Mouse (Mus musculus) heart, embryonic 11.5 days (tissue): ENCODE results near the gene Hepacam. TPM values are rescaled to one million over a fixed set of nuclear protein-coding genes. Genes with fewer than 3 reads are reported as not detected.

Experiments
- ATAC-seq: fragments of 200-750 bp; cut with Nextera tagmentation; replicated peaks from 2 replicates; pipeline ENCODE4 v1.8.0; 2017; ENCODE audit warnings: moderate library complexity; ENCODE audit not compliant: insufficient number of reproducible peaks, low FRiP score, low TSS enrichment
- H3K27ac ChIP-seq: fragments of 300-500 bp; sonication (generic); 2 replicates; pipeline ENCODE4 v1.5.1; 2014; ENCODE audit warnings: mild to moderate bottlenecking, low read depth, low read length
- H3K27me3 ChIP-seq: fragments of 300-500 bp; sonication (generic); 2 replicates; pipeline ENCODE4 v1.6.1; 2014; ENCODE audit warnings: mild to moderate bottlenecking, low read length, mixed read lengths; ENCODE audit not compliant: control insufficient read depth, insufficient read depth
- H3K36me3 ChIP-seq: fragments of 300-500 bp; sonication (generic); 2 replicates; pipeline ENCODE4 v1.6.1; 2014; ENCODE audit warnings: mild to moderate bottlenecking, low read length, moderate library complexity, mixed read lengths; ENCODE audit not compliant: control insufficient read depth, insufficient read depth
- H3K4me1 ChIP-seq: fragments of 300-500 bp; sonication (generic); 2 replicates; pipeline ENCODE4 v1.6.1; 2014; ENCODE audit warnings: low read length; ENCODE audit not compliant: control insufficient read depth, insufficient read depth
- H3K4me2 ChIP-seq: fragments of 300-500 bp; sonication (generic); 2 replicates; pipeline ENCODE4 v1.6.1; 2014; ENCODE audit warnings: mild to moderate bottlenecking, moderate library complexity
- H3K4me3 ChIP-seq: fragments of 300-500 bp; sonication (generic); 2 replicates; pipeline ENCODE4 v1.5.1; 2014; ENCODE audit warnings: low read depth, low read length
- H3K9ac ChIP-seq: fragments of 300-500 bp; sonication (generic); 2 replicates; pipeline ENCODE4 v1.6.1; 2014; ENCODE audit warnings: mild to moderate bottlenecking, low read depth, low read length, moderate library complexity
- H3K9me3 ChIP-seq: fragments of 300-500 bp; sonication (generic); replicated peaks from 2 replicates; pipeline ENCODE4 v1.6.1; 2016; ENCODE audit warnings: low read length; ENCODE audit not compliant: control insufficient read depth
- WGBS: fragments of 180-500 bp; shearing (Covaris S2); extraction: QIAGEN DNeasy Blood & Tissue Kit; methylation state at CpG from one replicate; pipeline ENCODE4 v1.1.7; 2014; ENCODE audit not compliant: insufficient replicate concordance; 5-methylcytosine and 5-hydroxymethylcytosine counted together
- polyA plus RNA-seq: library from polyadenylated mRNA; unstranded; fragments of >200 nt; fragmentation: Nextera tagmentation; extraction: Ambion mirVana; gene quantifications from 2 replicates; pipeline ENCODE4 v1.2.1, GENCODE M21; 2014

The Hepacam gene
- polyA plus RNA-seq, 1 experiment from 2014 or later = not detected

DNA sequence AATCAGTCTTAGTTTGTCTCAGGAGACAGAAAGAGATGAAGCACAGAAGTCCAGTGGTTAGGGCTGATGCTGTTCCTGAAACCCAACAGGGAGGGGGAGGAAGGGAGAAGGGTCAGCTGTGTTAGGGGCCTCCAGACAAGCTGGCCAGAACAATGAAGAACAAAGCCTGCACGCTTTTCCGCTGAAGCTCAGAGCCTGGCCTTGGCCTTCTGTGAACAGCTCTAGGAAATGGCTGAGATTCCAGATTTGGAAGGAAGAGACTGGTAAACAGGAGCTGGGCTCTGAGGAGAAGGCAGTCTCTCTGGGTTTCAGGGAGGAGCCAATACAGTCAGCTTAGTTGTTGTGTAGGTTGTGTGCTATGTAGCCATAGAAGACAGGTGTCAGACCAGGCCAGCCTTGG is 33.4 kb downstream of the Hepacam start:
- Histone ChIP-seq H3K4me1 (no peaks in the 10 kb centered on the region), H3K4me2 (no peak overlapping the region), H3K36me3 (no peaks in the 10 kb centered on the region), H3K27me3 (no peaks in the 10 kb centered on the region), H3K9ac (no peak overlapping the region), H3K9me3 (no peaks in the 10 kb centered on the region), H3K4me3 (no peak overlapping the region), H3K27ac (no peak overlapping the region)
- 56% methylated on average over 2 of the region's 2 CpGs for WGBS
- ATAC-seq = no peak

DNA sequence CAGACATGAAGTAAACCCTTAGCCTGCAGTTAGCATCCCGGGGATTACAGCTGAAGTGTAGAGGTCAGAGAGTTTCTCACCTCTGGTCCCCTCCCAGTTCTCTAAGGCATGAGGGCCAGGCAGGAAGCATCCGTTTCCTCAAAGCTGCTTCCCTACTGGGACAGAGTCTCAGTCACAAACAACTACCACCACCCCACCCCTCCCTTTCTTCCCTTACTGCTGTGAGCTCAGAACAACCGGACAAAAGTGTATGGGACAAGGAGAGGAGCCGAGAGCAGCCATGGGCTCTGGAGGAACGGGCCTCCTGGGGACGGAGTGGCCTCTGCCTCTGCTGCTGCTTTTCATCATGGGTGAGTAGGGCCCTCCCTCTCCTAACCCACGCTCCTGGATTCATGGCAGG is 34.7 kb downstream of the Hepacam start, which contains the start of gene Robo4:
Gene Robo4 (plus strand): TSS at position 96 of the 400 bp plus-strand sequence.
- H3K4me2 ChIP-seq = peak within 1 kb of the TSS; percentile 16; the same call in 1 of the 2 replicates
- ATAC-seq = no peak
- no peaks in the 10 kb centered on the region for H3K4me1 ChIP-seq
- H3K36me3 ChIP-seq = no peaks in the 10 kb centered on the region
- 0 out of 2 replicates have a peak within 1 kb of the TSS, but pooled peaks have one; percentile 22 for H3K9ac ChIP-seq
- H3K27me3 ChIP-seq = no peaks in the 10 kb centered on the region
- H3K9me3 ChIP-seq = no peaks in the 10 kb centered on the region
- H3K27ac ChIP-seq = no peak within 1 kb of the TSS
- H3K4me3 ChIP-seq = no peak within 1 kb of the TSS
- WGBS = 15% methylated on average over 7 of the region's 7 CpGs

GRCm38 (mm10) chr9:37402501-37402900 is 35.4 kb downstream of the Hepacam start:
- Histone ChIP-seq H3K4me2 (peak overlapping the region; percentile 4; the same call in 1 of the 2 replicates), H3K9ac (no peak overlapping the region), H3K4me1 (no peaks in the 10 kb centered on the region), H3K4me3 (no peak overlapping the region), H3K9me3 (no peaks in the 10 kb centered on the region), H3K36me3 (no peaks in the 10 kb centered on the region), H3K27me3 (0 out of 2 replicates have a peak, but pooled peaks cover 2% of the 10 kb centered on the region), H3K27ac (no peak overlapping the region)
- no peak for ATAC-seq
- WGBS = 80% methylated on average over 7 of the region's 7 CpGs

- H3K4me3 ChIP-seq = no peak overlapping the region
Measured at GRCm38 (mm10) chr9:37403011-37403410, 35.9 kb downstream of the Hepacam start.

GRCm38 (mm10) chr9:37406372-37406771 is 39.2 kb downstream of the Hepacam start:
- Histone ChIP-seq H3K36me3 (no peaks in the 10 kb centered on the region), H3K27ac (no peak overlapping the region), H3K27me3 (0 out of 2 replicates have a peak, but pooled peaks cover 4% of the 10 kb centered on the region), H3K4me1 (no peaks in the 10 kb centered on the region), H3K9ac (no peak overlapping the region), H3K9me3 (no peaks in the 10 kb centered on the region), H3K4me3 (no peak overlapping the region), H3K4me2 (no peak overlapping the region)
- ATAC-seq = no peak
- WGBS = 4% methylated on average over 1 of the region's 1 CpGs

More at GRCm38 (mm10) chr9:37403011-37403410, 35.9 kb downstream of the Hepacam start:
- ATAC-seq = no peak
- Histone ChIP-seq H3K4me1 (no peaks in the 10 kb centered on the region), H3K36me3 (no peaks in the 10 kb centered on the region), H3K27me3 (0 out of 2 replicates have a peak, but pooled peaks cover 2% of the 10 kb centered on the region), H3K4me2 (no peak overlapping the region; the same call in 1 of the 2 replicates), H3K9me3 (no peaks in the 10 kb centered on the region), H3K27ac (no peak overlapping the region), H3K9ac (no peak overlapping the region)
- 85% methylated on average over 7 of the region's 7 CpGs for WGBS

DNA sequence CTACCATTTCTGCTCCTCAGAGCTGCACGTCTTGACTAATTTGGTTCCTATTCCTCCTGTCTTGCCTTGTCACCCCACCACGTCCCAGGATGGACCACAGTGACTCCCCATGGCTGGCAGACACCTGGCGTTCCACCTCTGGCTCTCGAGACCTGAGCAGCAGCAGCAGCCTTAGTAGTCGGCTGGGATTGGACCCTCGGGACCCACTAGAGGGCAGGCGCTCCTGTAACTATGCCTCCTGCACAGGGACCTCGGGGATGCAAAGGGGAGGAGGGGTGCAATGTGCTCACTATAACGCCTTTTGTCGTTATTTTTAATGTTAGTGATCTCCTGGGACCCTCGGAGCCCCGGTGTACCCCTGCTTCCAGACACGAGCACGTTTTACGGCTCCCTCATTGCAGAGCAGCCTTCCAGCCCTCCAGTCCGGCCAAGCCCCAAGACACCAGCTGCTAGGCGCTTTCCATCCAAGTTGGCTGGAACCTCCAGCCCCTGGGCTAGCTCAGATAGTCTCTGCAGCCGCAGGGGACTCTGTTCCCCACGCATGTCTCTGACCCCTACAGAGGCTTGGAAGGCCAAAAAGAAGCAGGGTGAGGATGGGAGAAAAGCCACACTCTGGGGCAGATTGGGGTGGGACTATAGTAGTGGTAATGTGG is 40.8 kb downstream of the Hepacam start:
- peak overlapping the region; percentile 46 for H3K4me2 ChIP-seq

DNA sequence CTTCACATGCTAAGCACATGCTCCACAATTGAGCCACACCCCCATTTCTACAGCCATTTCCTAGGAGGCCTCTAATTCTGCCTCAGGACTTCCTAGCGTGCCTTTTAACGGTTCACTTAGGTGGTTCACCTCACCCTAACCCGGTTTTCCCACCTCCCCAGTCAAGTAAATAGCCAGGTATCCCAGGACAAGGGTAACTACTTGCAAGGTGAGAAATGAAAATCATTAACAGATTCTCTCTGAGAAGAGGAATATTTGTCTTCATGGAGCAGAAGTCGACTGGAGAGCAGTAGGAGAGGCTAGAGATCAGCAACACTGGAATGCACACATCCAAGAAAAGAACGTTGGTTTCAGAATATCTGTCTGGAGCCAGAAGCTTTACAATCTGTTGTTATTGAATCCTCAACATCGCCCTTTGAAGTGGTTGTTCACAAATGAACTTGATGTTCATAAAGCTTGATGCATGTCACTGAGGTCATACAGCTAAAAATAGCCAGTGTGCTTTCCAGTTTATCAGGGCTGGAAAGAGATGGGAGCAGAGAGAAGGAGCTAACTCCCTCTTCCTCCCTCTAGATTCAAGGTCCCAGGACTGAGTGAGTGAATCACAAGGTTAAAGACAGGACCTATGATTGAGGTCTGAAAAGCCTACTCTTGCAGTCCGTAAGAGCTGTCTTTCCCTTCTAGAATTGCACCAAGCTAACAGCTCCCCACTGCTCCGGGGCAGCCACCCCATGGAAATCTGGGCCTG is 42.7 kb downstream of the Hepacam start:
- no peak for ATAC-seq
- no peak overlapping the region for H3K27ac ChIP-seq

More for the DNA sequence above, 40.8 kb downstream of the Hepacam start:
- no peaks in the 10 kb centered on the region for H3K9me3 ChIP-seq
- 0 out of 2 replicates have a peak, but pooled peaks have one; percentile 31 for ATAC-seq
- no peaks in the 10 kb centered on the region for H3K4me1 ChIP-seq
- WGBS = 12% methylated on average over 19 of the region's 19 CpGs
- H3K27me3 ChIP-seq = 0 out of 2 replicates have a peak, but pooled peaks cover 4% of the 10 kb centered on the region
- no peak overlapping the region for H3K4me3 ChIP-seq
- H3K27ac ChIP-seq = no peak overlapping the region
- H3K9ac ChIP-seq = no peak overlapping the region
- H3K36me3 ChIP-seq = no peaks in the 10 kb centered on the region

DNA sequence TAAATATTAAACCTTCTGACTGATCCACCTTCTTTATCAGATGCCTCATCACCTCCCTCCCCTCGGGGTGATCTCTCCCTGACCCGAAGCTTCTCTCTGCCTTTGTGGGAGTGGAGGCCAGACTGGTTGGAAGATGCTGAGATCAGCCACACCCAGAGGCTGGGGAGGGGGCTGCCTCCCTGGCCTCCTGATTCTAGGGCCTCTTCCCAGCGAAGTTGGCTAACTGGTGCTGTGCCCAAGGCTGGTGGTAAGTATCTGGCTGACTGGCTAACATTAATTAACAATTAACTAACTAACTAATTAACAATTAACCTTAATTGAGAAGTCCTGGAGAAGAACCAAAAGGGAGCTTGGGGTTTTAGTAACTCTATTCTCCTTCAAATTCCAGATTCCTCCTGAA is 45.8 kb downstream of the Hepacam start:
- ATAC-seq = no peak
- 52% methylated on average over 3 of the region's 3 CpGs for WGBS

More for the DNA sequence above, 42.7 kb downstream of the Hepacam start:
- no peaks in the 10 kb centered on the region for H3K9me3 ChIP-seq
- H3K4me3 ChIP-seq = no peak overlapping the region
- 64% methylated on average over 8 of the region's 8 CpGs for WGBS
- H3K4me2 ChIP-seq = no peak overlapping the region
- H3K27me3 ChIP-seq = 0 out of 2 replicates have a peak, but pooled peaks cover 4% of the 10 kb centered on the region
- no peaks in the 10 kb centered on the region for H3K4me1 ChIP-seq
- no peak overlapping the region for H3K9ac ChIP-seq
- H3K36me3 ChIP-seq = no peaks in the 10 kb centered on the region

More for the DNA sequence above, 45.8 kb downstream of the Hepacam start:
- no peaks in the 10 kb centered on the region for H3K36me3 ChIP-seq
- no peak overlapping the region for H3K4me2 ChIP-seq
- H3K27ac ChIP-seq = no peak overlapping the region
- no peaks in the 10 kb centered on the region for H3K4me1 ChIP-seq
- H3K27me3 ChIP-seq = 0 out of 2 replicates have a peak, but pooled peaks cover 2% of the 10 kb centered on the region
- no peak overlapping the region for H3K4me3 ChIP-seq
- no peak overlapping the region for H3K9ac ChIP-seq
- no peaks in the 10 kb centered on the region for H3K9me3 ChIP-seq
